Mouse (Mus musculus) liver, adult 2 months (tissue): ENCODE results near the gene Gm20696.

Source experiments
- CTCF ChIP-seq: fragments of 200-500 bp; IDR thresholded peaks from 2 replicates; pipeline ENCODE4 v1.5.1; 2011; ENCODE audit warnings: low read depth, low read length, control low read depth
- POLR2A ChIP-seq: fragments of 200-500 bp; IDR thresholded peaks from 2 replicates; pipeline ENCODE4 v1.6.1; 2011; ENCODE audit warnings: low read length, control low read depth; ENCODE audit not compliant: insufficient read depth; ENCODE audit errors: extremely low read depth

- no peak for TF ChIP-seq CTCF
- TF ChIP-seq POLR2A, result no peak
Observed at GRCm38 (mm10) chr6:99528972-99529371, 137.6 kb downstream of the Gm20696 start.
